Mouse (Mus musculus) cerebellum, adult 2 months (tissue): ENCODE measurements around the gene Chst13. TPM values are rescaled to one million over a fixed set of nuclear protein-coding genes. Genes with fewer than 3 reads are reported as not detected.

Source experiments
- DNase-seq, 2 experiments: peaks; one replicate each; pipeline ENCODE4 v3.0.0; 2021
- H3K27ac ChIP-seq: fragments of 200-500 bp; 2 replicates; pipeline ENCODE4 v1.5.1; 2012; ENCODE audit warnings: low read length, control low read depth, inconsistent platforms; ENCODE audit not compliant: insufficient read depth
- H3K27me3 ChIP-seq: fragments of 200-500 bp; 2 replicates; pipeline ENCODE4 v1.6.1; 2012; ENCODE audit warnings: inconsistent platforms, mild to moderate bottlenecking, low read length, moderate library complexity; ENCODE audit not compliant: control insufficient read depth, insufficient read depth
- H3K4me1 ChIP-seq: fragments of 200-500 bp; 2 replicates; pipeline ENCODE4 v1.6.1; 2011; ENCODE audit warnings: low read length; ENCODE audit not compliant: control insufficient read depth, insufficient read depth
- H3K4me3 ChIP-seq: fragments of 200-500 bp; replicated peaks from 2 replicates; pipeline ENCODE3; 2011; ENCODE audit warnings: mild to moderate bottlenecking, low read depth, low read length, control low read depth; ENCODE audit not compliant: insufficient read depth
- CTCF ChIP-seq: fragments of 200-500 bp; IDR thresholded peaks from 2 replicates; pipeline ENCODE4 v1.5.1; 2011; ENCODE audit warnings: low read depth, mild to moderate bottlenecking, control low read depth, low read length, moderate library complexity, borderline replicate concordance; ENCODE audit not compliant: insufficient read depth
- POLR2A ChIP-seq: fragments of 200-500 bp; IDR thresholded peaks from 2 replicates; pipeline ENCODE4 v1.6.1; 2011; ENCODE audit warnings: low read length, control low read depth, borderline replicate concordance; ENCODE audit not compliant: insufficient read depth
- WGBS: fragments of 180-500 bp; shearing (Covaris S2); methylation state at CpG from one replicate; pipeline ENCODE4 v1.1.7; 2018; 5-methylcytosine and 5-hydroxymethylcytosine counted together
- polyA plus RNA-seq: library from polyadenylated mRNA; depleted of rRNA; stranded (reverse); fragments of >200 nt; gene quantifications from 2 replicates; pipeline ENCODE4 v1.2.3, GENCODE M21; 2012; rRNA removed

Chst13 gene
- not detected in 2 replicates for polyA plus RNA-seq

DNA sequence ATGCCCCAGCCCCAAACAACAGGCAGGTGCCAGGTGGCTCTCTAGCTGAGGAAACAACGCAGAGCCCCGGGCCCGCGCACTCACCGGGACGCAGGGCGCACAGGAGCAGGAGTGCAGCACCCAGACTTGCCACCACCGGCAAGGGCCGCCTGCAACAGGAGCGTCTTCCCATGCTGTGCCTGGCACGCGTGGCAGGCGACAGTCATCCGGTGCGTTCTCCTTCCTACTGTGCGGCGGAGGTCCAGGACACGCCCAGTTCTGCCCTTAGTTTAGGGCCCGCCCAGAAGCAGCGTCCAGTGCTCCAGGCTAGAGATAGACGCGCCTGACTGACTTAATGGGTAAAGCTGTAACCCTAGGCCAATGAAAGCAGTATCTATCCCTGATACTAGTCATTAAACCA, at the start of gene Chst13:
Chst13 (minus strand) TSS at position 195 of the 400 bp plus-strand sequence.
- Histone ChIP-seq H3K4me3 (no peak within 1 kb of the TSS), H3K27me3 (no peaks in the 10 kb centered on the region), H3K27ac (no peak within 1 kb of the TSS), H3K4me1 (0 out of 2 replicates have a peak, but pooled peaks cover 3% of the 10 kb centered on the region)
- TF ChIP-seq CTCF (no peak), POLR2A (no peak)
- whole genome bisulfite sequencing = 6% methylated on average over 22 of the region's 22 CpGs
- no peak for DNase-seq

DNA sequence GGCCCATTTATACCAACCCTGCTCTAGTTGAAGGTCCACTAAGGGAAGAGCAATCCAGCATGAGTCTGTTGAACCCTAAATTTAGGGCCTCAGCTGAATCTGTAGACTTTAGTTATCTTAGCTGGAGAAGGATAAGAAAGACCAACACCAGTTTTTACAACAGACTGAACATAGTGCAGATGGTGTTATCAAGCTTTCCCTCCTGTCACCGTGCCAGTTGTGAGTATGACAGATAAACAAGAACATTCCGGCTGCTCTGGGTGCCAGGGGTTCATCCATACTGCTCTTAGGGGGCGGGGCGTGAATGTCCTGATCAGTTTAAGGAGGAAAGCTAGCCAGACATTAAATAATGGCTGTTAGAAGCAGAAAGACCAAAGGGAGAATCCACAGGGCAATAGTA, 49.7 kb upstream of the Chst13 start:
- H3K4me3 ChIP-seq = no peak overlapping the region
- peaks cover 5% of the 10 kb centered on the region; the same call in 1 of the 2 replicates for H3K4me1 ChIP-seq
- TF ChIP-seq CTCF (no peak), POLR2A (no peak)
- no peaks in the 10 kb centered on the region for H3K27me3 ChIP-seq
- DNase-seq = no peak
- H3K27ac ChIP-seq = no peak overlapping the region
- 71% methylated on average over 4 of the region's 4 CpGs for WGBS

DNA sequence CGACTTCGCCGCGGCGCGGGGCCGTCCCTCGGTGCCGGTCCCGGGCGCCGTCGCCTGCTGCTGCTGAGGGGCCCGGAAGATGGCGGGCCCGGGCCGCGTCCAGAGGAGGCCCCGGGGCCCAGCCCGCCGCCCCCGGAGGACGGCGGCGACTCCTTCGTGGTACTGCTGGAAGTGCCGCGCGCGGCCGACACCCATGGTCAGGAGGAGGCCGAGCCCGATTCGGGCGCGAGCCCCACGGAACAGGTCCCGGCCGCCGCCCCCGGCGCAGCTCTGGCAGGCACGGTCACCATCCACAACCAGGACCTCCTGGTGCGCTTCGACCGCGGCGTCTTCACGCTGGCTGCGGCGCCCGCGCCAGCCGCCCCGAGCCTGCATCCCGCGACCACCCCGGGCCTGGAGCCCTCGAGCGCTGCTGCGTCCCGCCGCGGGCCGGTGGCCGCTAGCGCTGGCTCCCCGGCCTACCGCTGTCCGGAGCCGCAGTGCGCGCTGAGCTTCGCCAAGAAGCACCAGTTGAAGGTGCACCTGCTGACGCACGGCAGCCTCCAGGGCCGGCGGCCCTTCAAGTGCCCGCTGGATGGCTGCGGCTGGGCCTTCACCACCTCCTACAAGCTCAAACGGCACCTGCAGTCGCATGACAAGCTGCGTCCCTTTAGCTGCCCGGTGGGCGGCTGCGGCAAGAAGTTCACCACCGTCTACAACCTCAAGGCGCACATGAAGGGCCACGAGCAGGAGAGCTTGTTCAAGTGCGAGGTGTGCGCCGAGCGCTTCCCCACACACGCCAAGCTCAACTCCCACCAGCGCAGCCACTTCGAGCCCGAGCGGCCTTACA, 45.0 kb upstream of the Chst13 start:
- peak in 1 of 2 experiments; percentile 63 for DNase-seq
- Histone ChIP-seq H3K27ac (peak overlapping the region; percentile 62; the same call in 1 of the 2 replicates), H3K4me3 (peak overlapping the region; percentile 62), H3K4me1 (peaks cover 5% of the 10 kb centered on the region; the same call in 1 of the 2 replicates), H3K27me3 (no peaks in the 10 kb centered on the region)
- WGBS = under 1% methylated on average over 98 of the region's 98 CpGs
- TF ChIP-seq CTCF = no peak
- no peak for TF ChIP-seq POLR2A

DNA sequence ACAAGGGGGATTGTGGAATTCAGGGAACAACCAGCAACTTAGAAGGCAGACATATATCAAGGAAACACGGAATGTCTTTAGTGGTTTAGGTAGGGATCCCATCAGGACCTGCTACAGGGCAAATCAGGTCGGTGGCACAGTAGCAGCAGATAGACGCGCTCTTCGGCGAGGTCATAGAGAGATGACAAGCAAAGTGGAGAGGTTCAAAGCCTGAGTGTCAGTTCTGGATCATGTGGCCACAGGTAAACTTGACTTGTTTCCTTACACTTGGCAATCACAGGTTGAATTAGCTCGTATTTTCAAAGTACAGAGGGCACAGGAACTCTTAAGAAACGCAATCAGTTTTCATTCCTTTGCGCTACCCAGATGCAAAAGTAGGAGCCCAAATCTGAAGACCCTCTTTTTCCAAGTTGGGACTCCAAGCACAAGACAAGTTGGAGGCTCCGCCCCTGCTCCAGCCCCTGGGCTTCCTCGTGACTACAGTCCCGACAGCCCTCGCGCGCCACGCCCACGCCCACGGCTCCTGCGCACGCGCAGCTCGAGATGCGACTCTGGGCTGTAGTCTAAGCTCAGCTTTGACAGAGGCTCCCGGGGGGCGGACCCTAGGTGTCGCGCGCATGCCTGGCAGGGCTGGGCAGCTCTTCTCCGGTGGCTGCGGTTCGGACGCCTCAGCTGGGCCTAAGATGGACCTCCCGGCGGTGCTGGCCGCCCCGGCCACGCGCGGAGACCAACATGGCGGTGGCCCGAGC, 44.2 kb upstream of the Chst13 start, which contains the start of gene Zxdc:
Zxdc (plus strand) TSS at position 517 of the 749 bp plus-strand sequence.
- peak within 1 kb of the TSS; percentile 62; the same call in 1 of the 2 replicates for H3K27ac ChIP-seq
- peak within 1 kb of the TSS; percentile 62 for H3K4me3 ChIP-seq
- DNase-seq = peak; percentile 99
- H3K27me3 ChIP-seq = no peaks in the 10 kb centered on the region
- peaks cover 5% of the 10 kb centered on the region; the same call in 1 of the 2 replicates for H3K4me1 ChIP-seq
- TF ChIP-seq POLR2A (peak; percentile 69), CTCF (no peak)
- WGBS = 6% methylated on average over 41 of the region's 41 CpGs

DNA sequence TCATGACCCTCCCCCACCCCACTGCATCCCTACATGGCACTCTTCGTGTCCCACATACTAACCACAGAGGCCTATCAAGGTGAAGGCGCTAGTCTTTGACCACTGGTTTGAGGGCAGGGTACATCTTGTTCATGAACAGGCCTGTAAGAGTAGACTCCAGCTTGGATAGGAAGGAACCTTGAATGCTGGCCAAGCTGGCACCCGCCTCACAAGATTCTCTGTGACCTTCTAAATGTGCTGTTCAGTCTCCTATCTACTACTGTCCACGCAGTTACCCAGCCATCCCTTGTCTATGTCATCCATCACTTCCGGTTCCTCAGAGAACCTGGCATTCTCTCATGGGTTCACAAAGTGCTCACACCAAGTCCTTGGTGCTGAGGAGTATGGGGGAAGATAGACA, 38.3 kb upstream of the Chst13 start:
- Histone ChIP-seq H3K4me3 (no peak overlapping the region), H3K27me3 (no peaks in the 10 kb centered on the region), H3K27ac (no peak overlapping the region), H3K4me1 (no peaks in the 10 kb centered on the region)
- DNase-seq = no peak
- no peak for TF ChIP-seq POLR2A
- no peak for TF ChIP-seq CTCF
- WGBS = 78% methylated on average over 5 of the region's 5 CpGs

DNA sequence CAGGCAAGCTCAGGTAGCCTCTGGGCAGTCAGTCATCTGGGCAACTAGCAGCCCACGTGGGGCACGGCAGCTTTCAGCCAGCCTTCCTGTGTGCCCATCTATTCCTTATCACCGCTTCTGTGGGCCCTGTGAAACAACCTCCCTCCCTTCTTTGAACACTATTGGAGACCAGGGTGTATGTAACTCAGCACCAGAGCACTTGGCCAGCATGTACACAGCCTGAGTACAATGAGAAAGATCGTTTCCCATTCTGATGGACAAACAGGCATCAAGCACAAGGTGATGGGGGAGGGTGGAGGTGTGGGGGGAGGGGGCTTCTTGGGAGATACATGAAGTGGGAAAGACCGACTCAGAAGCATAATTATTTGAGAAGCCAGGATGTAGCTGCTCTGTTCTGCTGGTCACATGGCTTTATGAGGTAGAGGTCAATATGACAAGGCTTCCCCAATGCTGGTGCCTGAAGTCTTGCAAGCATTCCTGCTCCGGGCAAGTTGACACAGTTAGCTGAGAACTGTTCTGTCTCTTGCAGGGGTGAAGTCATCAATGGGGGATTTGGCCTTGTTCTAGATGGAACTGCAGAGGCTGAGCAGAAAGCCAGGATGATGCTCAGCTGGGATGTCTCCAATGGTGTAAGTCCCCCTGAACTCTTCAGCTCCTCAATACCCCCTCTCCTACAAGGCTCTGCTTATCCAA, 36.1 kb upstream of the Chst13 start:
- Histone ChIP-seq H3K27me3 (no peaks in the 10 kb centered on the region), H3K27ac (no peak overlapping the region), H3K4me3 (no peak overlapping the region), H3K4me1 (no peaks in the 10 kb centered on the region)
- TF ChIP-seq POLR2A (no peak), CTCF (no peak)
- 74% methylated on average over 6 of the region's 6 CpGs for WGBS
- DNase-seq = no peak
